Mouse (Mus musculus) heart, adult 2 months (tissue): ENCODE measurements around the gene Sall1.

Source experiments
- CTCF ChIP-seq: fragments of 200-600 bp; IDR thresholded peaks from 2 replicates; pipeline ENCODE4 v1.8.1; 2022; ENCODE audit warnings: antibody characterized with exemption, mild to moderate bottlenecking, moderate library complexity
- EP300 ChIP-seq: fragments of 200-500 bp; IDR thresholded peaks from 2 replicates; pipeline ENCODE4 v1.6.1; 2011; ENCODE audit warnings: low read depth, low read length, control low read depth; ENCODE audit not compliant: insufficient read depth
- POLR2A ChIP-seq: fragments of 200-500 bp; IDR thresholded peaks from 2 replicates; pipeline ENCODE4 v1.6.1; 2011; ENCODE audit warnings: mild to moderate bottlenecking, low read depth, low read length, control low read depth; ENCODE audit not compliant: insufficient read depth

DNA sequence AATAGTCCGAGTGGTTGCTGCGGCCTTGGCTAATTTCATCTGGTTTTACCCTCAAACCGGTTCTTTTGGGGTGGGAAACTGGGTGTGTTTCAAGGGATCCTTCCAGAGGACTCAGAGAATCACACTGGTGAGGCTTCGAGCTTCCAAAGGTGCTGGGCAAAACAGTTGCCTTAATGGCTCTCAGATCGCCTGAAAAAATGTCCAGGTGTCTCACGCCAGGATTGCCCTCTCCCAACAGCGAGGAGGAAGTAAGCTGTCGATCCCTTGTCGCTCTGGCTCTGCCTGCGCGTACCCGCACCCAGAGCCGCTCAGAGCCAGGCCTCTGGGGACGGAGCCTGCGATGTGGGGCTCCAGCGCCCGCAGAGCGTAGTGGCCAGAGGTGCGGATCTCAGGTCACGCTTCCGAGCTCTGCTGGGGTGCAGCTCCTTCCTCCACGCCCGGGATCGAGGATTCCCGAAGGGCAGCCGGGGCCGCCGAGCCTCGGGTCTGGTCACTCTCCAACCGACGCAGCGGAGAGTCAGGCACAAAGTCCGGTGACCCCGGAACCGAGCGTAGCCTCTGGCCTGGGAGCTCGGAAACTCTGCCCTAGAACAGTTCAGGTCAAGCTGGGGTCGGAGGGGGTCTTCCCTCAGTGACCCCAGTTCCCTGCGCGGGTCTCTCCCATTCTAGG lies 3.1 kb downstream of the Sall1 start:
- no peak for TF ChIP-seq CTCF
- TF ChIP-seq EP300, result no peak
- TF ChIP-seq POLR2A, result no peak
